Mouse (Mus musculus) thymus, postnatal 36 days (tissue): ENCODE results near the gene Spef1.

Experiments
- DNase-seq, 2 experiments: peaks; one replicate each; pipeline ENCODE4 v3.0.0; 2022; ENCODE audit warnings: mixed read lengths in 2 of 2

The Spef1 gene

DNA sequence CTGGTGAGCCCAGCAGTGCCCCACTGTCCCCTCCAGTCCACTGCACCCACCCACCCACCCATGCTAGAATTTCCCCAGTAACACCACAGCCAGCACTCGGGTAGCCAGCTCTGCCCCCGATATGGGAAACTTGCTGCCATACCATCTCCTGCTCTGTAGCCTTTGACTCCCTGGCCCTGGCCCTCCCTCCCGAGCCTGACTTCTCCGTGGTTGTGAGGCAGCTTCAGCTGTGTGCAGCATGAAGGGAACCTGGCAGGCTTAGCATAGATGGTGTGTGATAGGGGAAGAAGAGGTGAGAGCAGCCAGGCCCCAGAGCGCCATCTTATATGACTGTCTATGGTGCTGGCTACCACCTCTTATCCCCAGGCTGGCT is 46.6 kb downstream of the Spef1 start:
- DNase-seq, result no peak

- DNase-seq, result no peak
Measured at GRCm38 (mm10) chr2:131139886-131140532, 47.1 kb downstream of the Spef1 start.

GRCm38 (mm10) chr2:131139287-131139686 is 47.8 kb downstream of the Spef1 start:
- no peak for DNase-seq

DNA sequence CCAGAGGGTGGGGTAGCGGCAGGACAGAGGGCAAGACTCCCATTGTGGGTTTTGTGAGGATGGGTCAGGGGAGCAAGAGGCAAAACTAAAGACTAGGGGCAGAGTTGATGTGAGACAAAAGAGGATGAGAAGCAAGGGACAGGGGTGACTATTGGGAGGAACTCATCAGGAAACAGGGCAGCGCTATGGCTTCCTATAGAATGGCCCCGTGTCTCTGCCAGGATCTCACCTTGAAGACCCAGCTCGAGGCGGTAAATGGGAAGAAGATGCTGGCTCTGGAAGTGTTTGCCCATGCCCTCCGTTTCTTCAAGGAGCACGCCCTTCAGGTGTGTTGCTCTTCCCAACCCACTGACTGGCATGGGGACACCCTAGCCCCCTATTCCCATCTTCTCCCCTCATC is 48.3 kb downstream of the Spef1 start:
- no peak for DNase-seq

GRCm38 (mm10) chr2:131138296-131138695 is 48.8 kb downstream of the Spef1 start:
- DNase-seq, result no peak

DNA sequence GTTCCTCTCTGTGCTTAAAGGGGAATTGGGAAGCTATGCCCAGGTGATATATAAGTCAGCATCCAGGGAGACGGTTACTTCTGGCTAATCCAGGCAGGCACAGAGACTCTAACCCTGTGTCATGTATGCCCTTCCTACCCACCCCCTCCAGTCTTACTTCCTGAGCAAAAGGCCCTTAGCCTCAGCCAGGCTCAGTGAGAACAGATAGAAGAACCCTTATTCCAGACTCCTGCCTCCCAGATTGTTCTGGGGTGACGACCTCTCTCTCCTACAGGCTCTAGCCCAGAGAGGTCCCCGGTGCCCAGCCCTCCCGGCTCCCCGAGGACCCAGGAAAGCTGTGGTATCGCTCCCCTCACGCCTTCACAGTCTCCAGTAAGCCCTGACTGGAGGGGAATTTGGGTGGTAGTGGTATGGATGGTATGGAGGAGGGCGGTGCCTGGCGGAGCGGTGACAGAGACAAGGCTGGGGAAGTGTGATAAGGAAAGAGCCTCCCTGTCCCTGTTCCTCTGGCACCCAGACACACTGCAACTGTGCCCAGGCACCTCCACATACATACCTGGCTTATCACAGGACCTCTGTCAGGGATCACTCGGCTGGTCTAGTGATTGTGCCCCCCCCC is 51.5 kb downstream of the Spef1 start:
- DNase-seq, result no peak

DNA sequence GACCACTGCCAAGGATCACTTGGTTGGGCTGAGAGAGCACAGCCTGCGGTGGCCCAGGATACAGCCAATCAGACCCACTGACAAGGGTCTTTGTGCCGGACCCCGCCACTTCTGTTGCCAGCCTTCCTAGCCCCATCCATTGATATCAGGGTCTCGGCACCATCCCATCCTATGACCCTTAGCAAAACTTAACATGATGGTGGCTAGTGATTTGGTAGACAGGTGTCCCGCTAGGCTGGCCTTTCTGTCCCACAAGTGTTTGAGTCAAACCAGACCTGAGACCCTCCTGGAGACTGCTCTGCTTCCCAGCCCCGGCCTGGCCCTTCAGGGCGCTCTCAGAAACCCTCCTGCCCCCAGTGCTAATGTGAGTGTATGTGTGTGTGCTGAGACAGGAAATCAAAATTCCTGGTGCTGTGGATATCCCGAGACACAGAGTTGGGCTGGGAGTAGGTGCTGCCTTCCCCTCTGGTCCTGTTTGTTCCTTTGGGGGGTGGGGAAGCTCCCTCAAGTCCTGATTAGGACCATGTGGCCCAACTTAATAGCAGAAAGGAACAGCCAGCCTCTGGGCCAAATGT is 52.2 kb downstream of the Spef1 start:
- DNase-seq, result no peak

DNA sequence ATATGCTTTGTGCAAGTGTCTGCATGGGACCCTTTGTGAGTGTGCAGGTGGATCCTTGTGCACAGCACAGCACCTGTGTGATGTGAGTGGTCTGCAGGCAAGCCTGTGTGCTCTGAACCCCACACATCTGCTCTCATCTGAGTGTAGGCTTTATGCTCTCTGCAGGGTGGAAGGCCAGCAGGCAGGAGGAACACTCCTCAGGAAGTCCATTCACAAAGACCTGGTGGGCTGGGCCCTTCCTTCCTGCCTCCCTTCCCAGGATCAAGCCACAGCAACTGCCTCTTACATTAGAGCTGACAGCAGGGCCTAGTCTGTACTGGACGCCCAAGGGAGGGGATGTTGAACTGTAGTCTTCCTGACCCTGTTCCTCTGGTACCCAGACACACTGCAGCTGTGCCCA is 52.7 kb downstream of the Spef1 start:
- DNase-seq, result no peak

GRCm38 (mm10) chr2:131132930-131133547 is 54.0 kb downstream of the Spef1 start, which contains the start of gene Gm11037:
Gm11037 (plus strand) TSS chr2:131133497.
- DNase-seq, result no peak

- no peak for DNase-seq
Measured at GRCm38 (mm10) chr2:131132111-131132888, 54.8 kb downstream of the Spef1 start.

- no peak for DNase-seq
Measured at GRCm38 (mm10) chr2:131130849-131131248, 56.2 kb downstream of the Spef1 start.

- DNase-seq, result no peak
Measured at GRCm38 (mm10) chr2:131129836-131130235, 57.2 kb downstream of the Spef1 start.

GRCm38 (mm10) chr2:131128636-131129157 is 58.4 kb downstream of the Spef1 start:
- DNase-seq, result no peak

GRCm38 (mm10) chr2:131128211-131128610 is 58.9 kb downstream of the Spef1 start:
- DNase-seq, result no peak

DNA sequence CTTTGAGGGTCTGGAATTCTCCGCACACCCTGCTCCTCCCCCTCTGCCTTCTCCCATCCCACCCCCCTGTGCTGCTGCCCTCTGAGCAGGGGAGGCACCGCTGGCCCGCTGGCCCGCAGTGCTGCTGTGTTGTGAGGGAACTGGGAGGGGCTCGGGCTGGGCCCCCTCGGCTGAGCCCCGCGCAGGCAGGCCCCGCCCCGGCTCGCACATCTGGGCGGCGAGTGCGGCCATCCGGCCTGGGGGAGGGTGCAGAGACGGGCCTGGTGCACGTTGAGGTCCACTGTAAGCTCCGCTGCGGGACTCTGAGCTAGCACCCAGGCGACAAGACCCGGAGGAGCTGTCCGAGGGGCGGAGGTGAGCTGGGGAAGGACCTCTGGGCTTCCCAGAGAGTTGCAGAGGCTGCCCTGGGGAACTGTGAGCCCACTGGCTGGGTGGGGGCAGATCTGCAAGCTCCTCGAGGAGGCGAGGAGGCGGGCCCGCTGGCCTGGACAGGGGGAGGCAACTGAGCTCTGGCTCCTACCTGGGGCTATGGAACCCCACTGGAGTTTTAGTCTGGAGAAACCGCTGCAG is 59.8 kb downstream of the Spef1 start, which contains the start of gene Hspa12b:
Gene Hspa12b, plus strand, starts transcription at position 120 of the 570 bp plus-strand sequence.
- peak; percentile 29 to 57 for DNase-seq

DNA sequence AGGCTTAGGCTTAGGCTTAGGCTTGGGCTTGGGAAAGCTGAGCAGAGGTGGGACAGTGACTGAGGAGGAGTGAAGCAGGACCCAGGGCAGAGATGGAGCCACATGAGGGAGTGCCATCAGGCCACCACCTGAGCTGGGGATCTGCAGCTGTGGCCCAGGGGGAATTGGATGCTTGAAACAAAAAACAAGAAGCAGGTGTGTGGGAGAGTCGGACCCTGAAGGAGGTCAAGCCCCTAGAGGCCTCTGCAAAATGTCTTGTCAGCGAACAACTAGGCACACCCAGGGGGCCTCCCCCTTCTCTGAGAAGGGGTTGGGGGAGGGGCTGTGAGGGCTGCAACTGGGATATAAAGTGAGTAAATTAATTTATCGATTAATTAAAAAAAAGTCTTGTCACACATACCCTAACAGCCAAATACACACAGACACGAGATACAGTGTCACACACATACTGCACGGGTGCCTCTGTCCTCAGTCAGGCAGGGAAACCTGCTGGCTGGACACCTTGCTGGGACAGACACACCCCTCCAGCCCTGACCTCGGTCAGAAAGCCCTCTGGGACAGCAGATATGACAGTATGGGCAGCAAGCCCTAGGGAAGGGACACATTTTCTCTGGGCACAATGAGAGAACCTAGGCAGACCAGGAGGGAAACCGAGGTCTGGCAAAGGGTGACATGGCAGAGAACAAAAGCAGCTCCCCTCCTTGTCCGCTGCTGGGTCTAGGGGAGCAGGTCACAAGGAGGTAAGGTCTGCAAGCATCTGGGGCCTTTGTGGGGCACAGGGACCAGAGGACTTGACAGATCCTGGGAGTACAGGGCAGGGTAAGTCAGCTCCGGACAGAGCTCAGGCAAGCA is 60.9 kb downstream of the Spef1 start:
- DNase-seq, result no peak

DNA sequence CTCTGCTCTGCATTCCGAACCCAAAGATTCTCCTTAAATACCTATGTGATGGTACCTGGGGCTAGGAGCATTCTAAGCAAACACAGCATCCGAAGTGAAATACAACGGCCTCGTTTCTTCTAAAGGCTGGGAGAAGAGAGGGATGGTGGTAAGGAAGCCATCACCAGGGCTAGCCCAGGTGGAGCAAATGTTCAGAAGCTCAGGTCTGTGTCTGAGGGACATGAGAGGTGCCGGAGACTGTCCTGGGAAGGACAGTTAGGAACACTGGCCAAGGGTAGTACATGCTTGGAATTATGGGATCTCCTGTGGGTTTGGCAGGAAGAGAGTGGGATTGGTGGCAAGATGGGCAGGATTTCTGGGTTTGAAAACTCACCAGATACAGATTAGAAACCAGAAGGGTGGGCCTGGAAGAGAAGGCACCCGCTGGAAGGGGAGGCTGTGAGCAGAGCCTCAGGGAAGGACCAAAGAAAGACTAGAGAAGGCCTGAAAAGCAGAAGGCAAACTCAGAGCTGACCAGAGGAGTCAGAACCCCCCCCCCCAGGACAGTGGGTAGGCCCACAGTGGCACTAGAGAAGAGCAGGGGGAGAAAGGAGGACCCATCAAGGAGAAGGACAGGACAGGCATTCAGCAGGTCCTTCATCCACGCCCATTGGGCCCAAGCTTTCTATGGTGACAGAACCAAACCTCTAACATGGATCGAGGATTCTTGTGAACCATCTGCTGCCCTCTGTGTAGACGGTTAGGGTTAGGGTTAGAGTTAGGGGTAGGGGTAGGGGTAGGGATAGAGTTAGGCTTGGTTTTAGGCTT is 61.7 kb downstream of the Spef1 start:
- DNase-seq, result no peak

DNA sequence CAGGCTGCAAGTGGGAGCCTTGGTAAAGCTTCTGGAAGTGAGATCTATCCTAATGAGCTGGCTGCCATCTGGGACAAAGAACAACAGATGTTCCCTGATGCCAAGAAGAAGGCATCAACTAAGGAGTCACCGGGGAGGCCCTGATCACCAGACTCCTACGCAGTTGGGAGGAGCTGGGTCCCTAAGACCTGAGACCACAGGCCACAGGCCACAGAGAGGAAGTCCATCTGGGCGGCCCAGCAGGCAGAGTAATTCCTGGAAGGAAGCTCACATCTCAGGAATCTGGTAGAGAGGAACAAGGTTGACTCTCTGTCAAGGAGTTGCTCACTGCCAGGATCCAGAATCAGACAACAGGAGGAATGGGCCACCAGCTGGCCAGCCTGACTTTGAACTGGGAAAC is 62.9 kb downstream of the Spef1 start:
- DNase-seq, result no peak
